Mouse (Mus musculus) hindbrain, embryonic 16.5 days (tissue): ENCODE measurements around the gene Mblac1. TPM values are rescaled to one million over a fixed set of nuclear protein-coding genes. Genes with fewer than 3 reads are reported as not detected.
"Not testable (repeated sequence)": the region's sequence is repeated elsewhere in the genome, so short reads cannot be mapped to it uniquely, and the experiment has no call there.

ENCODE experiments used
- ATAC-seq: fragments of 200-750 bp; cut with Nextera tagmentation; 2 replicates; pipeline ENCODE4 v1.8.0; 2017; ENCODE audit warnings: moderate TSS enrichment, moderate library complexity
- H3K27ac ChIP-seq: fragments of 300-500 bp; sonication (generic); 2 replicates; pipeline ENCODE4 v1.5.1; 2014; ENCODE audit warnings: low read depth, mild to moderate bottlenecking, control low read depth, low read length, moderate library complexity
- H3K27me3 ChIP-seq: fragments of 300-500 bp; sonication (generic); replicated peaks from 2 replicates; pipeline ENCODE4 v1.6.1; 2014; ENCODE audit warnings: low read length; ENCODE audit not compliant: control insufficient read depth, insufficient read depth
- H3K36me3 ChIP-seq: fragments of 300-500 bp; sonication (generic); 2 replicates; pipeline ENCODE4 v1.6.1; 2014; ENCODE audit warnings: mild to moderate bottlenecking, low read length, moderate library complexity, mixed read lengths; ENCODE audit not compliant: control insufficient read depth, insufficient read depth
- H3K4me1 ChIP-seq: fragments of 300-500 bp; sonication (generic); 2 replicates; pipeline ENCODE4 v1.6.1; 2014; ENCODE audit warnings: low read depth, low read length; ENCODE audit not compliant: control insufficient read depth, insufficient read depth
- H3K4me2 ChIP-seq: fragments of 300-500 bp; sonication (generic); 2 replicates; pipeline ENCODE4 v1.6.1; 2014; ENCODE audit warnings: mild to moderate bottlenecking, low read length, control low read depth, moderate library complexity
- H3K4me3 ChIP-seq: fragments of 300-500 bp; sonication (generic); 2 replicates; pipeline ENCODE4 v1.5.1; 2014; ENCODE audit warnings: mild to moderate bottlenecking, low read length, control low read depth, moderate library complexity
- H3K9ac ChIP-seq: fragments of 300-500 bp; sonication (generic); 2 replicates; pipeline ENCODE4 v1.6.1; 2014; ENCODE audit warnings: low read depth, mild to moderate bottlenecking, control low read depth, low read length, moderate library complexity
- H3K9me3 ChIP-seq: fragments of 300-500 bp; sonication (generic); 2 replicates; pipeline ENCODE4 v1.6.1; 2014; ENCODE audit warnings: mild to moderate bottlenecking, low read length, moderate library complexity; ENCODE audit not compliant: control insufficient read depth
- WGBS: fragments of 180-500 bp; shearing (Covaris S2); extraction: QIAGEN DNeasy Blood & Tissue Kit; methylation state at CpG from one replicate; pipeline ENCODE4 v1.1.7; 2014; 5-methylcytosine and 5-hydroxymethylcytosine counted together
- polyA plus RNA-seq: library from polyadenylated mRNA; unstranded; fragments of >200 nt; fragmentation: Nextera tagmentation; extraction: Ambion mirVana; gene quantifications from 2 replicates; pipeline ENCODE4 v1.2.1, GENCODE M21; 2015

The Mblac1 gene
- polyA plus RNA-seq, 1 experiment from 2014 or later: 14.5 TPM

GRCm38 (mm10) chr5:138202086-138202485 is 8.0 kb downstream of the Mblac1 start:
- Histone ChIP-seq H3K27me3 (no peaks in the 10 kb centered on the region), H3K9ac (no peak overlapping the region), H3K27ac (no peak overlapping the region), H3K4me1 (no peaks in the 10 kb centered on the region), H3K9me3 (no peaks in the 10 kb centered on the region), H3K4me2 (no peak overlapping the region), H3K4me3 (no peak overlapping the region), H3K36me3 (no peaks in the 10 kb centered on the region)
- no peak for ATAC-seq
- WGBS: 80% methylated on average over 3 of the region's 3 CpGs

DNA sequence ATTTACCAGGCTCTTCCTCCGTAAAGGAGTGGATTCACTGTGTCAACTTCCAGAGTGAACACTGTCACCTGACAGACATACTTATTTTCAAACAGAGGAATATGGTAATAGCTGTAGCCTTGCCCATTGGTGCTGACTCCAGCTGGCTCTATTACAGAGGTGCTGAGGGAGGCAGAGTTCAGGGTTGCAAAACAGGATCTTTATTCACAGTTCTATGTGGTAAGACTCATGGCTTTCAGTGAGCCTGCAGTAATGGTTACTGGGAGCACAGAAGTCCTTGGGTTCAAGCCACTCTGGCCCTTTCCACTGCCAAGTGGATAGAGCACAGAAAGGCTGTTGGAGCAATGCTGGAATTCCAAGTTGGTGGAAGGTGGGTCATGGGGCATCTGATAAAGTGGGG is 13.1 kb downstream of the Mblac1 start:
- Histone ChIP-seq H3K27ac (no peak overlapping the region), H3K9me3 (no peaks in the 10 kb centered on the region), H3K36me3 (no peaks in the 10 kb centered on the region), H3K4me3 (no peak overlapping the region), H3K9ac (no peak overlapping the region), H3K4me1 (no peaks in the 10 kb centered on the region), H3K27me3 (no peaks in the 10 kb centered on the region), H3K4me2 (no peak overlapping the region)
- no peak for ATAC-seq
- 86% methylated on average over 1 of the region's 1 CpGs for WGBS

GRCm38 (mm10) chr5:138207873-138208272 is 13.8 kb downstream of the Mblac1 start:
- Histone ChIP-seq H3K4me1 (no peaks in the 10 kb centered on the region), H3K4me3 (no peak overlapping the region), H3K4me2 (no peak overlapping the region), H3K27me3 (no peaks in the 10 kb centered on the region), H3K9ac (no peak overlapping the region), H3K9me3 (no peaks in the 10 kb centered on the region), H3K27ac (no peak overlapping the region), H3K36me3 (no peaks in the 10 kb centered on the region)
- 88% methylated on average over 4 of the region's 4 CpGs for WGBS
- ATAC-seq: no peak

DNA sequence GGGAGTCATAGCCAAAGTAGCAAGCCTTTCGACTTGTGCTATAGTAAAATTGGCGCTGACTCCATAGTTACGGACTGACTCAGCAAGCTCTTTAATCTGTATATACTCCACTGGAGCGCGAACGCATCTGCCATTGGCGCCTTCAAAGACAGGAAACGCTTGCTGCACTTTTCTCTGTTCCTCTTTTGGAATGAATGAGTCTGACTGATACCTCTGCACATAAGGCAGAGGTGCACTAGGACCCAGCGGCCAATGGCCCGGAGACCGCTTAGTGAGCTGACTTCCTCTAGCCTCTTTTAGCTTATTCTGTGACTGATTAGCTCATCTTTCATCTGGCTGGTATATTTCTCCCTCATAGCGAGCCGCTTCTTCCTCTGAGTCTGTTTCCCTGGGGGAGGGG is 22.5 kb downstream of the Mblac1 start:
- not testable (repeated sequence) for ATAC-seq, H3K36me3 ChIP-seq
- 91% methylated on average over 13 of the region's 13 CpGs for WGBS

GRCm38 (mm10) chr5:138219864-138220263 is 25.8 kb downstream of the Mblac1 start:
- Histone ChIP-seq H3K4me2 (no peak overlapping the region), H3K27ac (no peak overlapping the region), H3K27me3 (no peaks in the 10 kb centered on the region), H3K9ac (no peak overlapping the region), H3K4me1 (no peaks in the 10 kb centered on the region), H3K4me3 (no peak overlapping the region), H3K36me3 (no peaks in the 10 kb centered on the region), H3K9me3 (no peaks in the 10 kb centered on the region)
- 82% methylated on average over 2 of the region's 2 CpGs for WGBS
- no peak for ATAC-seq

More for the DNA sequence above, 22.5 kb downstream of the Mblac1 start:
- not testable (repeated sequence) for H3K4me1 ChIP-seq, H3K27me3 ChIP-seq, H3K4me2 ChIP-seq, H3K9ac ChIP-seq, H3K9me3 ChIP-seq, H3K4me3 ChIP-seq, H3K27ac ChIP-seq

- Histone ChIP-seq H3K27me3 (no peaks in the 10 kb centered on the region), H3K4me2 (no peak overlapping the region), H3K4me1 (no peaks in the 10 kb centered on the region), H3K9me3 (no peaks in the 10 kb centered on the region), H3K27ac (no peak overlapping the region), H3K36me3 (no peaks in the 10 kb centered on the region), H3K4me3 (no peak overlapping the region), H3K9ac (no peak overlapping the region)
- no peak for ATAC-seq
- WGBS: 23% methylated on average over 4 of the region's 4 CpGs
These were observed 28.0 kb downstream of the Mblac1 start for GRCm38 (mm10) chr5:138222111-138222510.

DNA sequence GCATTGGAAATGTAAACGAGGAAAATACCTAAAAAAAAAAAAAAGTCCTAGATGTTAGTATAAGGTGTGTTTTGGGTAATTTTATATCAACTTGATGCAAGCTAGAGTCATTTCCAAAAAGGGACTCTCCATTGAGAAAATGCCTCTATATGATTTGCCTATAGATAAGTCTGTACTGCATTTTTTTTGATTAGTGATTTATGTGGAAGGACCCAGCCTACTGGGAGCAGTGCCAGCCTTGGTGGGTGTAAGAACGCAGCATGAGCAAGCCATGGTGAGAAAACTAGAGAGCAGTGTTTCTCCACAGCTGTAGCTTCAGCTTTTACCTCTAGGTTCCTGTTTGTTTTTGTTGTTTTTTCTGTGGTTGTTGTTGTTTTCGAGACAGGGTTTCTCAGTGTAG is 29.2 kb downstream of the Mblac1 start:
- no peak overlapping the region for H3K4me3 ChIP-seq
- ATAC-seq: no peak
- no peaks in the 10 kb centered on the region for H3K4me1 ChIP-seq
- WGBS: 65% methylated on average over 3 of the region's 3 CpGs
- no peaks in the 10 kb centered on the region for H3K27me3 ChIP-seq
- no peak overlapping the region for H3K27ac ChIP-seq
- no peak overlapping the region for H3K9ac ChIP-seq
- no peak overlapping the region for H3K4me2 ChIP-seq
- no peaks in the 10 kb centered on the region for H3K36me3 ChIP-seq
- H3K9me3 ChIP-seq: no peaks in the 10 kb centered on the region

GRCm38 (mm10) chr5:138225700-138226099 is 31.6 kb downstream of the Mblac1 start, which contains the start of gene Nxpe5:
TSS of gene Nxpe5 (plus strand) at chr5:138225898.
- no peaks in the 10 kb centered on the region for H3K27me3 ChIP-seq
- H3K9me3 ChIP-seq: no peaks in the 10 kb centered on the region
- H3K4me3 ChIP-seq: no peak within 1 kb of the TSS
- H3K4me1 ChIP-seq: no peaks in the 10 kb centered on the region
- no peak within 1 kb of the TSS for H3K9ac ChIP-seq
- H3K27ac ChIP-seq: no peak within 1 kb of the TSS
- WGBS: 58% methylated on average over 2 of the region's 2 CpGs
- no peak within 1 kb of the TSS for H3K4me2 ChIP-seq
- H3K36me3 ChIP-seq: no peaks in the 10 kb centered on the region
- no peak for ATAC-seq

DNA sequence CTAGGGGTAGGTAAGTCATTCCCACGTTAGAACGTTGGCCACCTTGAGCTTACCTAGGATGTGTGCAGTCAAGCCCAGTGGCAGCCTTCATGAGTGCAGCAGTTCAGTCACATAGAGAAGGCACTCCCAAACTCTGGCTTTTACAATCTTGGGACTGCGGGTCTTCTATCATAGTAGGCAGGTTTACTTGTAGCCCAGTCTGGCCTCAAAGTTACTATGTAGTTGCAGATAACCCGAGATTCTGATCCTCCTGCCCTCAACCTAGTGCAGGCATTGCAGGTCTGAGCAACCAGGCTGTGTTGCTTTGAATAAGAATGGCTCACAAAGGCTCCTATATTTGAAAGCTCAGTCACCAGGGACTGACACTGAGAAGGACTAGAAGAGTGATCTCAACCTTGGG is 32.4 kb downstream of the Mblac1 start:
- no peak for ATAC-seq
- H3K4me1 ChIP-seq: no peaks in the 10 kb centered on the region
- WGBS: 76% methylated on average over 4 of the region's 4 CpGs
- no peaks in the 10 kb centered on the region for H3K27me3 ChIP-seq
- no peak overlapping the region for H3K27ac ChIP-seq
- no peaks in the 10 kb centered on the region for H3K9me3 ChIP-seq
- no peak overlapping the region for H3K9ac ChIP-seq
- H3K36me3 ChIP-seq: no peaks in the 10 kb centered on the region
- no peak overlapping the region for H3K4me2 ChIP-seq
- H3K4me3 ChIP-seq: no peak overlapping the region

DNA sequence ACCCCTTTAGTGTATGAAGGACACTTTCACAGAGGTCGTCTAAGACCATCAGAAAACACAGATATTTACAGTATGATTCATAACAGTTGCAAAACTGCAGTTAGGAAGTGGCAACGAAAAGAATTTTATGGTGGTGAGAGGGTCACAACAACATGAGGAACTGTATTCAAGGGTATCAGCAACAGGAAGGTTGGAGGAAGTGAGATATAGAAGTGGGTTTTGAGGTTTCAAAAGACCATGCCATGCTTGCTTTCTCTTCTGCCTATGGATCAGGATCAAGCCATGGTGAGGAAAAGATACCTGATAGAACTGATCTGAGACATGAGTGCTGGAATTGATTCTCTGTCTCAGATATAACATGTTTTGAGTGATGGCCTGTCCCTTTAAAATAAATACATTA is 33.3 kb downstream of the Mblac1 start:
- Histone ChIP-seq H3K9ac (no peak overlapping the region), H3K4me1 (no peaks in the 10 kb centered on the region), H3K27me3 (no peaks in the 10 kb centered on the region), H3K9me3 (no peaks in the 10 kb centered on the region), H3K4me3 (no peak overlapping the region), H3K4me2 (no peak overlapping the region), H3K36me3 (no peaks in the 10 kb centered on the region), H3K27ac (no peak overlapping the region)
- ATAC-seq: no peak
- 71% methylated on average over 2 of the region's 2 CpGs for WGBS
